Mouse (Mus musculus): ENCODE measurements at regions not wholly inside any gene's neighbourhood (a gene's known extent, or its start where the extent isn't known, plus 50 kb on each side); places are given as distances from the start of the nearest gene placed in this dataset.
"Not testable (repeated sequence)": the region's sequence is repeated elsewhere in the genome, so short reads cannot be mapped to it uniquely, and the experiment has no call there.

GRCm38 (mm10) chr12:29050516-29051251 lies 299.1 kb downstream of the Eipr1 start:
- Histone ChIP-seq H3K9ac (replicated peaks) (no peak overlapping the region), H3K27me3 (no peaks in the 10 kb centered on the region), H3K36me3 (no peaks in the 10 kb centered on the region), H3K4me1 (replicated peaks) (peaks cover 43% of the 10 kb centered on the region), H3K4me3 (replicated peaks) (no peak overlapping the region), H3K9me3 (no peaks in the 10 kb centered on the region), H3K27ac (peak overlapping the region; percentile 36; the same call in 1 of the 2 replicates), H3K4me2 (replicated peaks) (no peak overlapping the region)
- WGBS = 64% methylated on average over 8 of the region's 8 CpGs
- ATAC-seq = no peak

GRCm38 (mm10) chr12:29054367-29054766 lies 302.8 kb downstream of the Eipr1 start:
- no peak overlapping the region; the same call in 1 of the 2 replicates for H3K27ac ChIP-seq
- 53% methylated on average over 7 of the region's 7 CpGs for WGBS
- no peaks in the 10 kb centered on the region for H3K9me3 ChIP-seq
- H3K4me3 ChIP-seq (replicated peaks) = no peak overlapping the region
- peak; percentile 65 for ATAC-seq
- H3K27me3 ChIP-seq = no peaks in the 10 kb centered on the region
- no peak overlapping the region for H3K9ac ChIP-seq (replicated peaks)
- no peaks in the 10 kb centered on the region for H3K36me3 ChIP-seq
- no peak overlapping the region for H3K4me2 ChIP-seq (replicated peaks)
- H3K4me1 ChIP-seq (replicated peaks) = peaks cover 28% of the 10 kb centered on the region

GRCm38 (mm10) chr12:29062025-29062637 lies 310.5 kb downstream of the Eipr1 start:
- Histone ChIP-seq H3K4me3 (replicated peaks) (no peak overlapping the region), H3K27ac (peak overlapping the region; percentile 20; the same call in 1 of the 2 replicates), H3K4me1 (replicated peaks) (peaks cover 13% of the 10 kb centered on the region)

GRCm38 (mm10) chr12:29062801-29063200 lies 311.2 kb downstream of the Eipr1 start:
- WGBS = 82% methylated on average over 3 of the region's 3 CpGs
- no peak for ATAC-seq

More at GRCm38 (mm10) chr12:29062025-29062637, 310.5 kb downstream of the Eipr1 start:
- WGBS = 69% methylated on average over 14 of the region's 14 CpGs
- H3K4me2 ChIP-seq (replicated peaks) = no peak overlapping the region
- H3K9me3 ChIP-seq = no peaks in the 10 kb centered on the region
- no peaks in the 10 kb centered on the region for H3K36me3 ChIP-seq
- ATAC-seq = no peak
- H3K27me3 ChIP-seq = no peaks in the 10 kb centered on the region
- H3K9ac ChIP-seq (replicated peaks) = no peak overlapping the region

GRCm38 (mm10) chr12:29068180-29068579 lies 316.6 kb downstream of the Eipr1 start:
- WGBS = 28% methylated on average over 5 of the region's 5 CpGs
- H3K36me3 ChIP-seq = no peaks in the 10 kb centered on the region
- H3K9me3 ChIP-seq = no peaks in the 10 kb centered on the region
- no peaks in the 10 kb centered on the region for H3K27me3 ChIP-seq
- no peak overlapping the region for H3K27ac ChIP-seq
- H3K4me3 ChIP-seq (replicated peaks) = no peak overlapping the region
- H3K4me2 ChIP-seq (replicated peaks) = no peak overlapping the region
- ATAC-seq = peak; percentile 70
- no peak overlapping the region for H3K9ac ChIP-seq (replicated peaks)
- 0 out of 2 replicates have a peak, but pooled peaks cover 5% of the 10 kb centered on the region for H3K4me1 ChIP-seq (replicated peaks)

More at GRCm38 (mm10) chr12:29062801-29063200, 311.2 kb downstream of the Eipr1 start:
- H3K27ac ChIP-seq = no peak overlapping the region
- peaks cover 13% of the 10 kb centered on the region for H3K4me1 ChIP-seq (replicated peaks)
- no peak overlapping the region for H3K4me3 ChIP-seq (replicated peaks)
- no peak overlapping the region for H3K4me2 ChIP-seq (replicated peaks)
- no peak overlapping the region for H3K9ac ChIP-seq (replicated peaks)
- H3K9me3 ChIP-seq = no peaks in the 10 kb centered on the region
- H3K27me3 ChIP-seq = no peaks in the 10 kb centered on the region
- H3K36me3 ChIP-seq = no peaks in the 10 kb centered on the region

GRCm38 (mm10) chr12:29075096-29075852 lies 323.7 kb downstream of the Eipr1 start:
- H3K4me2 ChIP-seq (replicated peaks) = no peak overlapping the region
- H3K4me1 ChIP-seq (replicated peaks) = peaks cover 14% of the 10 kb centered on the region
- H3K4me3 ChIP-seq (replicated peaks) = no peak overlapping the region
- 59% methylated on average over 10 of the region's 10 CpGs for WGBS
- no peaks in the 10 kb centered on the region for H3K36me3 ChIP-seq
- H3K9ac ChIP-seq (replicated peaks) = no peak overlapping the region
- H3K9me3 ChIP-seq = no peaks in the 10 kb centered on the region
- H3K27me3 ChIP-seq = no peaks in the 10 kb centered on the region
- H3K27ac ChIP-seq = peak overlapping the region; percentile 53; the same call in 1 of the 2 replicates
- no peak for ATAC-seq

GRCm38 (mm10) chr12:29076606-29077005 lies 325.0 kb downstream of the Eipr1 start:
- WGBS = 27% methylated on average over 1 of the region's 1 CpGs
- Histone ChIP-seq H3K4me3 (replicated peaks) (no peak overlapping the region), H3K9me3 (no peaks in the 10 kb centered on the region), H3K36me3 (no peaks in the 10 kb centered on the region), H3K4me2 (replicated peaks) (no peak overlapping the region), H3K27ac (no peak overlapping the region), H3K4me1 (replicated peaks) (peaks cover 14% of the 10 kb centered on the region), H3K27me3 (no peaks in the 10 kb centered on the region), H3K9ac (replicated peaks) (no peak overlapping the region)
- ATAC-seq = no peak

- Histone ChIP-seq H3K4me2 (replicated peaks) (no peak overlapping the region), H3K27ac (no peak overlapping the region), H3K4me3 (replicated peaks) (no peak overlapping the region), H3K9me3 (no peaks in the 10 kb centered on the region), H3K27me3 (no peaks in the 10 kb centered on the region), H3K4me1 (replicated peaks) (peaks cover 21% of the 10 kb centered on the region), H3K36me3 (no peaks in the 10 kb centered on the region), H3K9ac (replicated peaks) (no peak overlapping the region)
- WGBS = 98% methylated on average over 1 of the region's 1 CpGs
- ATAC-seq = no peak
These were observed 327.4 kb downstream of the Eipr1 start for GRCm38 (mm10) chr12:29079011-29079410.

- ATAC-seq = no peak
- Histone ChIP-seq H3K27me3 (no peaks in the 10 kb centered on the region), H3K4me2 (replicated peaks) (no peak overlapping the region), H3K4me1 (replicated peaks) (peaks cover 7% of the 10 kb centered on the region; the same call in 1 of the 2 replicates), H3K9me3 (no peaks in the 10 kb centered on the region), H3K9ac (replicated peaks) (no peak overlapping the region), H3K27ac (peak overlapping the region; percentile 17; the same call in 1 of the 2 replicates), H3K36me3 (no peaks in the 10 kb centered on the region), H3K4me3 (replicated peaks) (no peak overlapping the region)
- WGBS = 71% methylated on average over 13 of the region's 13 CpGs
These were observed 332.0 kb downstream of the Eipr1 start for GRCm38 (mm10) chr12:29083426-29084221.

- H3K9me3 ChIP-seq; H3K4me2 ChIP-seq (replicated peaks); H3K9ac ChIP-seq (replicated peaks); H3K4me3 ChIP-seq (replicated peaks); H3K27ac ChIP-seq; H3K36me3 ChIP-seq; ATAC-seq; H3K27me3 ChIP-seq: not testable (repeated sequence)
- H3K4me1 ChIP-seq (replicated peaks) = peaks cover 18% of the 10 kb centered on the region
- 48% methylated on average over 2 of the region's 2 CpGs for WGBS
These were observed 335.6 kb downstream of the Eipr1 start for GRCm38 (mm10) chr12:29087245-29087644.

GRCm38 (mm10) chr12:29089634-29090033 lies 338.0 kb downstream of the Eipr1 start:
- H3K4me3 ChIP-seq (replicated peaks) = no peak overlapping the region
- 46% methylated on average over 3 of the region's 3 CpGs for WGBS
- H3K36me3 ChIP-seq = no peaks in the 10 kb centered on the region
- ATAC-seq = peak; percentile 62
- peak overlapping the region; percentile 26; the same call in 1 of the 2 replicates for H3K27ac ChIP-seq
- H3K9ac ChIP-seq (replicated peaks) = no peak overlapping the region; the same call in 1 of the 2 replicates
- peaks cover 14% of the 10 kb centered on the region for H3K4me1 ChIP-seq (replicated peaks)
- H3K4me2 ChIP-seq (replicated peaks) = no peak overlapping the region
- H3K9me3 ChIP-seq = no peaks in the 10 kb centered on the region
- no peaks in the 10 kb centered on the region for H3K27me3 ChIP-seq

All from midbrain, embryonic 13.5 days (tissue).